Mouse (Mus musculus): Measurements from ENCODE around the gene Ambn.

DNA sequence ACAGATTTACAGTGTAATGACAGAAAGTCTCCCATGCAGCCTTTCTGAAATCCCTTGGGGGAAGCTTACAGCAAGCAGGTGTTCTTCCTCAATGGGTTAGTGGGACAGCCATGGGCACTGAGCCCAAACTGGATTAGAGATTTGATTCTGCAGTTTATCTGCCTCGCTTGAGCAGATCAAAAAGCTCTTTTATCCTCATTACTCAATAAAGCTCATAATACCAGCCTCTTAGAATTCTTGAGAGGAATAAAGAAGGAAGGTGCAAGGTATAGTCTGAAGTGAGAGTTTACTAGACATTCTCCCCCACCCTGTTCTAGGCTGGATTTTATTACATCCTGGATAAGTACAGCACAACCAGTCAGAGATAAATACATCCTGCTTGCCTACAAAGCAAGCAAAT lies 29.0 kb upstream of the Ambn start:
- TF ChIP-seq CTCF (IDR thresholded peaks at IDR 0.05; ENCODE audit: insufficient read depth, low read length) = no peak
- TF ChIP-seq POLR2A (IDR thresholded peaks at IDR 0.05; ENCODE audit: borderline replicate concordance, extremely low read depth, low read depth, low read length) = no peak

All from lung, adult 2 months (tissue).